Mouse (Mus musculus): ENCODE data around the gene Ncam1. TPM values are rescaled to one million over a fixed set of nuclear protein-coding genes. Genes with fewer than 3 reads are reported as not detected.

Ncam1 gene
- polyA plus RNA-seq, 1 experiment from 2014 or later = 163 TPM

- no peak for ATAC-seq
- H3K27ac ChIP-seq (ENCODE audit: low read depth, low read length) = no peak overlapping the region
- H3K9ac ChIP-seq (ENCODE audit: low read length) = no peak overlapping the region
- H3K9me3 ChIP-seq (replicated peaks; ENCODE audit: control insufficient read depth, low read length) = no peaks in the 10 kb centered on the region
- peak; percentile 64 for DNase-seq (ENCODE audit: low spot score)
- no peak overlapping the region for H3K4me3 ChIP-seq (ENCODE audit: low read depth, low read length)
- H3K4me2 ChIP-seq (ENCODE audit: low read length) = no peak overlapping the region
- WGBS = 63% methylated on average over 6 of the region's 6 CpGs
- H3K27me3 ChIP-seq (replicated peaks; ENCODE audit: control insufficient read depth, insufficient read depth, low read length) = no peaks in the 10 kb centered on the region
- H3K36me3 ChIP-seq (ENCODE audit: control insufficient read depth, insufficient read depth, low read length) = no peaks in the 10 kb centered on the region
- H3K4me1 ChIP-seq (ENCODE audit: control insufficient read depth, insufficient read depth, low read length) = 0 out of 2 replicates have a peak, but pooled peaks cover 3% of the 10 kb centered on the region
These were observed 327.8 kb downstream of the Ncam1 start for GRCm38 (mm10) chr9:49470946-49471345.

DNA sequence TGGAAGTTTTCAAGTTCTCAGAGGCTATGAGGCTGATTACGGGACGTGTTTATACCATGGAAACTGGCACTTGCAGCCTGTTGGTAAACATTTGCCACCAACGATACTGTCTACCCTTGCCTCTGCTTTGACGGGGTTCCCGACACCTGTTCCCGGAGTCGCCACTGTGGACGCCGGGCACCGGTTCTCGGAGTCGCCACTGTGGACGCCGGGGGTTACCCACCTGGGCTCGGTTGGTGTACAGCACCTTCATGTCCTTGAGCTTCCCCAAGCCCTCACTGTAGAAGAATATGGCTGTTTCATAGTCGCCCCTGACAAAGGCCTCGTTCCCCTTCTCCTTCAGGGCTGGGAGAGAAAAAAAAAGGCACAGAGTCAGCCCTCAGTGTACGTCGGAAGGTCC lies 328.7 kb downstream of the Ncam1 start:
- H3K27ac ChIP-seq (ENCODE audit: low read depth, low read length) = no peak overlapping the region
- H3K9ac ChIP-seq (ENCODE audit: low read length) = no peak overlapping the region
- ATAC-seq (no peak), DNase-seq (ENCODE audit: low spot score) (no peak)
- no peaks in the 10 kb centered on the region for H3K36me3 ChIP-seq (ENCODE audit: control insufficient read depth, insufficient read depth, low read length)
- no peak overlapping the region for H3K4me2 ChIP-seq (ENCODE audit: low read length)
- 93% methylated on average over 19 of the region's 19 CpGs for WGBS
- H3K4me1 ChIP-seq (ENCODE audit: control insufficient read depth, insufficient read depth, low read length) = 0 out of 2 replicates have a peak, but pooled peaks cover 3% of the 10 kb centered on the region
- H3K4me3 ChIP-seq (ENCODE audit: low read depth, low read length) = no peak overlapping the region
- no peaks in the 10 kb centered on the region for H3K9me3 ChIP-seq (replicated peaks; ENCODE audit: control insufficient read depth, low read length)
- H3K27me3 ChIP-seq (replicated peaks; ENCODE audit: control insufficient read depth, insufficient read depth, low read length) = no peaks in the 10 kb centered on the region

DNA sequence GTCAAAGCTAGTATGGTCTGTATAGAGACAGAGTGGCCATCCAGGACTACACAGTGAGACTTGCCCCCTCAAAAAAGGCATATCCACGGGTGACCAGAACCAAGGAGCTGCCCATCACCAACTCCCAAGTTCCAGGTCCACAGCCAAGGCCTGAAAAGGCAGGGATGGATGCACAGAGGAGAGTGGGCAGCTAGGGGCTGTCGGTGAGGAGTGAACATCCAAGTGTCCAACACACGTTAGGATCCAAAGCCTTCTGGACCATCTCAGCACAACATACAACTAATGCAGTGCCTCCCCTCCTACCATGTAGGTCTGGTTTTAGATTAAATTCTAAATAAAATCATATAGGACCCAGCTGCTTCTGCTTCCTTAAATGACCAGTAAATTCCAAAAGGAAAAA lies 342.6 kb downstream of the Ncam1 start:
- Histone ChIP-seq H3K9ac (ENCODE audit: low read length) (no peak overlapping the region), H3K36me3 (ENCODE audit: control insufficient read depth, insufficient read depth, low read length) (no peaks in the 10 kb centered on the region), H3K9me3 (replicated peaks; ENCODE audit: control insufficient read depth, low read length) (no peaks in the 10 kb centered on the region), H3K27me3 (replicated peaks; ENCODE audit: control insufficient read depth, insufficient read depth, low read length) (no peaks in the 10 kb centered on the region), H3K4me3 (ENCODE audit: low read depth, low read length) (no peak overlapping the region), H3K27ac (ENCODE audit: low read depth, low read length) (no peak overlapping the region), H3K4me1 (ENCODE audit: control insufficient read depth, insufficient read depth, low read length) (no peaks in the 10 kb centered on the region), H3K4me2 (ENCODE audit: low read length) (no peak overlapping the region)
- 91% methylated on average over 3 of the region's 3 CpGs for WGBS
- DNase-seq (ENCODE audit: low spot score) (no peak), ATAC-seq (no peak)

DNA sequence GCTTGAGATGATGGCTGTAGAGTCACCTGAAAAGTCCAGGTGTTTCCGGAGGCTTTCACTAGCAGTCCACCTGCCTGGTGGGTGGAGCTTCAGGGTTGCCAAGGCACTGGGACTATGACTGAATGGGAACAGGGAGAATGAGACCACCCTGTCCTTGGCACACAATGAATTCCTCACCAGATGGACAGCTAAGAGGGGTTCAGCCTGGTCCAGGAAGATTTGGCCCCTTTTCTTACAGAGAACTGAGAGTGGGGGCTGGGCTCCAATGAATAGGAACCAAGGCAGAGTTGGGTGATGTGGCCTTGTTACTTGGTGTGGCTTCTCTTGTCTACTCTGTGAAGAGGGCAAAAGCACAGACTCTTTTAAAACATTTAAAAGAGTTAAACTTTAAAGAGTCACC lies 346.3 kb downstream of the Ncam1 start:
- H3K36me3 ChIP-seq (ENCODE audit: control insufficient read depth, insufficient read depth, low read length) = no peaks in the 10 kb centered on the region
- H3K4me1 ChIP-seq (ENCODE audit: control insufficient read depth, insufficient read depth, low read length) = no peaks in the 10 kb centered on the region
- H3K27ac ChIP-seq (ENCODE audit: low read depth, low read length) = no peak overlapping the region
- H3K9me3 ChIP-seq (replicated peaks; ENCODE audit: control insufficient read depth, low read length) = no peaks in the 10 kb centered on the region
- no peak for ATAC-seq
- no peak overlapping the region for H3K4me2 ChIP-seq (ENCODE audit: low read length)
- no peak overlapping the region for H3K9ac ChIP-seq (ENCODE audit: low read length)
- no peak overlapping the region for H3K4me3 ChIP-seq (ENCODE audit: low read depth, low read length)
- no peaks in the 10 kb centered on the region for H3K27me3 ChIP-seq (replicated peaks; ENCODE audit: control insufficient read depth, insufficient read depth, low read length)
- 100% methylated on average over 1 of the region's 1 CpGs for WGBS
- DNase-seq (ENCODE audit: low spot score) = no peak

All from forebrain, embryonic 14.5 days (tissue).